Mouse (Mus musculus) adipocyte (in vitro differentiated cells): Measurements from ENCODE around the gene Rgs14.

ENCODE experiments used
- DNase-seq: peaks from one replicate; pipeline ENCODE4 v3.0.0-alpha.2; 2016; ENCODE audit warnings: low spot score

Gene Rgs14

DNA sequence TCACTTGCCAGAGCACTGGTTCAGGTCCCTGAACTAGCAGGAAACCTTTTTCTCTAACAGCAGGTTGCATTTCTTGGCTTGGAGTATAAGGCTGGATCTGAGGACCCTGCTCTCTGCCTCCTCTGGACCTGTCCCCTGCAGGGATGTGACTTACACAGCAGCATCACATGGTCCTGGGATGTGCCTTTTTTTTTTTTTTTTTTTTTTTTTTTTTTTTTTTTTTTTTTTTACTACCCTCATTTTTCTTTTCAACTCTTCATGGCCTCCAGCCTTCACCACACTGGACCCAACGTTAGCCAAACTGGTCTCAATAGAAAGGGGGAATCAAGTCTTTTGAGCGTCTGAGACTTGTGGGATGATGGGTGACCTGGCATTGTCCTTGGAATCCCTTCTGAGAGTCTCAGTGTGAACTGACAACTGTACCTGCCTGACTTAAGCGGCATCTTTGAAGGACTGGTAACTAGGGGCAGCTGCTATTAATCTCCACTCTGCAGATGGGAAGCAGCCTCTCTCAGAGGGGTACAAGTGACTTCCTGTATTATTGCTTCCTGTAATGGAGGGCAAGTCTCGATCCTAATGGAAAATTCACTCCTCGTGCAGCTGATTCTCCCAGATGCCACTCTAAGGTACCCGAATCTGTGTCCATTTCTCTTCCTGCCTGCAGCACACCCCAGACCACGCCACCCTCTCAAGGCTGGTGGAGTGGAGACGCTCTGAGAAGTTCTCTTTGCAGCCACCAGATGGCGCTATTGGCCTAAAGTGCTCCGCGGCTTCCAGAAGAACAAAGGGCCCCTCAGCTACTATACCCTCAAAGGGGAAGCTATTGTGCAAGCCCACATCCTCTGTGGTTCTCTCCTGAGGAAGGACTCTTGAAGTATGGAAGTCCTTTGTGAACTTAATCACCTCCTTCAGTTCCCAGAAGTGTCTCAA is 35.6 kb downstream of the Rgs14 start:
- peak; percentile 67 for DNase-seq

DNA sequence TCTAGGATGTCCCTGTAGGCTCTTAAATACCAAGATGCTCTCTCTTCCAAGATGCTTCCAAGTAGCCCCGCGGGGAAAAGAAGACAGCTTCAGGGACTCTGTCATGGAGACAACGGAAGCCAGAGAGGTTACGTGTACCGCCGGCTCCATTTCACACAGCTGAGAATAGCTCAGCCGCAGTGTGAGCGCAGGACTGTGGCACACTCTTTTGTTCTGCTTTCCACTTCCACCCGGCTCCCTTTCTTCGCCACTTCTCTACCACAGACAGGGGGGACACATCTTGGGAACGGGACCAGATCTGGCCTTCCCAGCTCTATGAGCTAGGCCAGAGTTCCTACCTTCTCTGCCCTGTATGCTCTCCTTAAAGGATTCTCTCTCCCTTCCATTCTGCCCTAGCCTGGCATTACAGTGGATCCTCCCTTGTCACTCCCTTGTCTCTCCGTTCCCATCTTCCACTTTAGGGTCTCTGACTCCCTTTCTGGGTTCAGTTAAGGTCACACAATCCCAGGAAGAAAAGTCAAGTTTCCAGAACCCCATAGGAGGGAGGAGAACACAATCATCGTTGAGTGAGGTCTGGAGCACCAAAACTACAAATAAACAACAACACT is 36.4 kb downstream of the Rgs14 start:
- no peak for DNase-seq

DNA sequence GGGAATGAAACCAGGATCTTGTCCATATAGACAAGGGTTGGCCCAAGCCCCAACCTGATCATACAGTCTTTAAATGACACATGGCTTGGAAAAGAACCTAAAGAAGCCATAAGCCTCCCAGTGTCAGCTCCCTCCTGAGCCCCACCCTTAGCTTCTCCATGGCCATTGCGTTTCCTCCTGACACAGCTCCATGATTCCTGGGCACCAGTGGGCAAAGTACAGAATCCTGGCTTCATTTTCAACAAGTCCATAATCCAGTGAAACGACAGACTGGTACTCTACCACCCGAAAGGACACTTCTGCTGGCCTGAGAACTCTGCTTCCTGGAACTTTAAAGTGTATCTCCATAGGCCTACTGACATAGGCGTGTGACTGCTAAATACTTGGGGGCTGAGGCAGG is 37.8 kb downstream of the Rgs14 start:
- DNase-seq: no peak

DNA sequence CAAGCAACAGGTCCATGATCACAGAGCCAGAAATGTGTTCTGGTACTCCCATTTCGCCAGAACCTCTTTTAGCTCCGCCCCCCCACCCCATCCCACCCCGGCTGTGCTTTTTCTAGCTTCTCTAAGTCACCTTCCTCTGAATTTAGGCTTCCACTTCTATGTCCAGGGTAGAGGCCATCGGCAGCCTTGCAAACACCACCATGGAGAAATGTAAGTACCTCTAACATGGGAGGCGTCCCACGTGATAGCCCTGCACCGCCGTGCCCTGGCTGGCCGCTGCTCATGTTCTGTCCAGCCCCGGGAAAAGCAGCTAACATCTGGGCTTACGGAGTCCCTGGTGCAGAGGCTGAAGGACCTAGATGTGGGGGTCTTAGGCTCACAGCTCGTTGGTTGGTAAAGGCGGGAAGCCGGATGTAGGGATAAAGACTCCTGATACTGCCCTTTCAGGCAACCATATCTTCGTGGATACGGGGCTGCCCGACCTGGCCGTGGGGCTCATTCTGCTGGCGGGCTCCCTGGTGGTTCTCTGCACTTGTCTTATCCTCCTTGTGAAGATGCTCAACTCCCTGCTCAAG is 39.1 kb downstream of the Rgs14 start:
- no peak for DNase-seq

DNA sequence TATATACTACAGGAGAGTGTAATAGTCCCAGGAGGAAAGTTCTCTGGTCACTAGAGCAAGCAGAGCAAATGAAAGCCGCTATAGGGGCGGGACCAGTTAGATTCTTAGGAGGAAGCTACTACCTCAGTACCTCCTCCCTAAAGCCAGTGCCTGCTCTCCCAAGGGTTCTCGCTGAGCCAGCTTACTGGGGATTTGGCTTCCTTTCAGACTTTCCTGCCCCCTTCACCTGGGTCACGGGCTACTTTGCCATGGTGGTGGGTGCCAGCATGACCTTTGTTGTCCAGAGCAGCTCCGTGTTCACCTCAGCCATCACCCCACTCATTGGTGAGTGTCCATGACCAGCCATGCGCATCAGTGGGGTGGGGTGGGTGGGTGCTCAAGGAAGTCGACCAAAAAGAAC is 42.3 kb downstream of the Rgs14 start:
- DNase-seq: no peak

DNA sequence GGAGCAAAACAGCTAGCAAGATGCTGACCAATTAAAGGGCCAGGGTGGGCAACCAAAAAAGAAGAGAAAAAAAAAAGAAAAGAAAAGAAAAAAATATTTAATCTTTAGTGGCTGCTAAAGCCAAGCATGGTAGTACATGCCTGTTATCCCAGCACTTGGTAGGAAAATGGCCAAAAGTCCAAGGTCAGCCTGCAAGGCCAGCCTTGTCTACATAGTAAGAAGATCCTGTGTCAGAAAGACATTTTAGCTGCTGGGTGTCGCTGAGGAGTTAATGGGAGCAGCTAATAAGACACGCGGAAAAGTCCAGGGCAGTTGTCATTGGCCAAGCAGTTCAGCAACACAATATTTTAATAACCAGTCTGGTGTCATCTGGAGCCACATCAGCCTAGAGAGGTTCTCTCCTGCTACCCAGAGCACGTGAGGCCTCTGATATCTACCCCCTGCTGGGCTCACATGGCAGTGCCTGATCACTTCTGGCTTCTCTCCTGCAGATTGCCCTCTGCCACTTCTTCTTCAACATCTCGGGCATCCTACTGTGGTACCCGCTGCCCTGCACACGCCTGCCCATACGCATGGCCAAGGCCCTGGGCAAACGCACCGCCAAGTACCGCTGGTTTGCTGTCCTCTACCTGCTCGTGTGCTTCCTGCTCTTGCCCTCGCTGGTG is 43.2 kb downstream of the Rgs14 start:
- DNase-seq: no peak

DNA sequence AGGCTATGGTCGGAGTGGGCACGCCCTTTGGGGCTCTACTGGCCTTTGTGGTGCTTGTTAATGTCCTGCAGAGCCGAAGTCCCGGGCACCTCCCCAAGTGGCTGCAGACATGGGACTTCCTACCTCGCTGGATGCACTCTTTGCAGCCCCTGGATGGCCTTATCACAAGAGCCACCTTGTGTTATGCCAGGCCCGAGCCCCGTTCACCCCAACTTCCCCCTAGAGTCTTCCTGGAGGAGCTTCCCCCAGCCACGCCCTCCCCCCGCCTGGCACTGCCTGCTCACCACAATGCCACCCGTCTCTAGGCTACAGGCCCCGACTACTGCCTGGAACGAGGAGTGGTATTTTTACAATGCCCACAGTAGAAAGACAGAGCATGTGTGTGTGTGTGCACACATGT is 43.8 kb downstream of the Rgs14 start:
- no peak for DNase-seq

DNA sequence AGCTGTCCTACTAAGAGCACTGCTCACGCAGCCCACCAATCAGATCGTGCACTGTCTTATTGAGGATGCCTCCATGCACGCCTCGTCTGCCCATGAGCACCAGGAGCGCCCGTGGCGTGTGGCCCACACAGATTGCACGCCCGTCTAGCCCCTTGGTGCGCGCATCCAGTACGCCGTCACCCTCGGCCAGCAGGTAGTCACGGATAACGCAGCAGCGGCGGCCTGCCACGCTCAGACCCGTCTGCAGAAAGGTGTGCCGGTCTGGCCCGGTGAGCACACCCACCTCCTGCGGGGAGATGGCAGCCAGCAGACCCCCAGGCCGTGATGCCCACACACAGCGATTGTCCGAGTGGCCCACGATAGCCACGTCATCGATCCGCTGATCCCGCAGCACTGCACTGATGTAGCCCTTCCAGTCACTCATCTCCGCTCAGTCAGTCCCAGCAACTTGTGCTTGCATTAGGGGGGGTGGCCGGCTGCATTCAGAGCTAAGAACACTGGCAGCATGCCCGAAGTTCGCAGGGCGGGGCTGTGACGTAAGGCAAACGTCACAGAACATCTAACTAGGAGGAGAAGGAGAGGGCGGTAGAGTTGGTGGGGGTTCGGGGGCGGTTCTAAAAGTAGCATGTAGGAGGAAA is 45.3 kb downstream of the Rgs14 start, which contains the start of gene Pfn3:
Gene Pfn3, minus strand, starts transcription at position 490 of the 638 bp plus-strand sequence.
- no peak for DNase-seq

DNA sequence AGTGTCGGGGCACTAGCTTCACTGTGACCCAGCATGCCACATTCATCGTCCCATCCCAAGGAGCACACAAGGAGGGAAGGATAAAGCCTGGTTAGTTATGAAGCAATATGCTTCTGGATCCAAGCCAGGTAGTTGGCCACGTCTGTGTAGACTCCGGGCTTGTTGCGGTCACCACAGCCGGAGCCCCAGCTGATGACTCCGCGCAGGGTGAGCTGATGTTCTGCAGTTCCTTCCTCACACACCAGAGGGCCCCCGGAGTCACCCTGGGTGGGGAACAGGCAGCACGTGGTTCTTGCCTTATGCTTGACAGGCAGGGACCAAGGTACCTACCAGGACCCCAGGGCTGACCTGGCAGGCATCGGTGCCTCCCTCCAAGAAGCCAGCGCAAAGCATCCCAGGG is 48.5 kb downstream of the Rgs14 start:
- peak; percentile 66 for DNase-seq

DNA sequence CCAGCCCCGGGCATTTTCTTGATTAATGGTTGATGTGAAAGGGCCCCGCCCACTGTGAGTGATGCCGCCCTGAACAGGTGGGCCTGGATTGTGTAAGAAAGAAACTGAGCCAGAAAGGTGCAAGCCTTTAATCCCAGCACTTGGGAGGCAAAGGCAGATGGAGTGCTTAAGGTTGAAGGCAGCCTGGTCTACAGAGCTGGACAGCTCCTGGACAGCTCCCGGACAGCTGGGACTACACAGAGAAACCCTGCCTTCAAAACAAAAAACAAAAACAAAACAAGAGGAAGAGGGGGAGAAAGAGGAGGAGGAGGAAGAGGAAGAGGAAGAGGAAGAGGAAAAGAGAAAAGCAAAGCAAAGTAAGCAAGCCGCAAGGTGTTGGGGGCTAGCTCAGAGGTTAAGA is 49.6 kb downstream of the Rgs14 start:
- peak; percentile 27 for DNase-seq

DNA sequence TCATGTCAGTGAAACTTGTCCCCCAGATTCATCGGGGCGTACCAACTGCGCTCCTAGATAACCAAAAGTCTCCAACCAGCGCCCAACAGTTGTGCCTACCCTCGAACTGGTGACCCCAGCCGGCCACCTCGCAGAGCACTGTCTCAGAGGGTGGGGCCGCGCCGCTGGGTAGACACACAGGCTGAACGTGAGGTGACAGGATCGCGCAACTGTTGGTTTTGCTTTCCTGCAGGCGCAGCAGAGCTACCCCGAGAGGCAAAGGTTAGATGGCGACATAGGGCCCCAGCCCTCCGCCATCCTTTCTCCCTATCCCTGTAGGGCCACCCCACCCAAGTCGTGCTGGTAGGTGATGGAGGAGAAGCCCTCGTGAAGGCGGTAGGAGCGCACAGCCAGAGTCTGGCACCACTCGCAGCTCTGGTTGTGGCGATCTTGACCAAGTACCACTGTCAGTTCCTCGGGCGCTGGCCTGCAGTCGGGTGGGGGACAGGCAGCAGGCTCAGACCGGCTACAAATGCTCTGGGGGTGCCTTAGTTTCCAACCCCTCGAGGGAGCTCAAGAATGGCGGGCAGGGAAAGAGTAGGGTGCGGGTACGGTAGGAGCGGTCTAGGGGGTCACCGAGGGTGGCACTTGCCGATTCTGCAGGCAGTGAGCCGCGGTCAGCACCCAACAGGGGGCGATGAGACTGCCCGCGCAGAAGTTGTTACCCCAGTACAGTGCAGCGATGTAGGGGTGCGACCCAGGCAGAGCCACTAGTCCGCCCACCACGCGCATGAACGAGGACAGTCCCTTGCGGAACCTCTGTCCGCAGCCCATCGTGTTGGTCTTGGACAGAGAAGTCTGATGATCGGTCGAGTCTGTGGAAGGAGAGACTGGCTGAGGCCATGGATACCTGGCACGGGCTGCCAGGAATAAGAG is 50.7 kb downstream of the Rgs14 start:
- DNase-seq: no peak

DNA sequence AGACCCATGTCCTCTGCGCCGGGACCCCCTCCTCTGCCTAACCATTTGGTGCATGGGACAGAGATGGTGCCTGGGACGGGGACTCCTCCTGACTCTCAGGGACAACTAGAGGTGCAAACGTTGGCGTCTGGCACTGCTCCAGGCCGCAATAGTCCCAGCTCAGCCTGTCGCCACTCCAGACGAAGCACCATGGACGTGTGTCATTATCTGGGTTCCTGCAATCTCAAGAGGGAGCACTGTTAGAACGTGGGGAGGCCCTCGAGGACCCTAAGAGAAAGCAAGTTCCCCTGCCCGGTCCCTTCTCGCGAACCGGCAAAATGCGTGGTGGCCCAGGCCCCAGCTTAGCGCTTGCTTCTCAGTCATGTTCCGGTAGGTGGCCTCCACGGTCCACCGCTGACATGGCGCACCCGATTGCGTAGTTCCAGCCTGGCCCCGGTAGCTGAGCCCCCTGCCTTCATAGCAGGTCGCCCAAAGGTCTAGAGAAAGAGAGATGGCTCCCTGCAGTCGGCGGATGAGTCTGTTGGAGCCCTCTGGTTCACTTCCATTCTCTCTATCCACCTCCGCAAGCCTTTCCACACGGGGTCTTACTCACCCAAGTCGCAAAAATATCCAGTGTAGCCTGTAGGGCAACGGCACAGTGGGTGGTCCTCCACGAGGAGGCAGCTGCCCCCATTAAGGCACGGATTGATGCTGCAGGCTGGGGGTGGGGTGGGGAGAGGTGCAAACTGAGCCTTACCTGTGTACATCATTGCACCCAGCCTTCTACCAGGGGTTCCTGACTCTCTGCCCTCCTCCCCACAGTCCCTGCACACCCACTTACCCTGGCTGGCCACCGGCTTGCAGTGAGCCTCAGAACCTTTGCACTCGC is 51.6 kb downstream of the Rgs14 start:
- DNase-seq: no peak

DNA sequence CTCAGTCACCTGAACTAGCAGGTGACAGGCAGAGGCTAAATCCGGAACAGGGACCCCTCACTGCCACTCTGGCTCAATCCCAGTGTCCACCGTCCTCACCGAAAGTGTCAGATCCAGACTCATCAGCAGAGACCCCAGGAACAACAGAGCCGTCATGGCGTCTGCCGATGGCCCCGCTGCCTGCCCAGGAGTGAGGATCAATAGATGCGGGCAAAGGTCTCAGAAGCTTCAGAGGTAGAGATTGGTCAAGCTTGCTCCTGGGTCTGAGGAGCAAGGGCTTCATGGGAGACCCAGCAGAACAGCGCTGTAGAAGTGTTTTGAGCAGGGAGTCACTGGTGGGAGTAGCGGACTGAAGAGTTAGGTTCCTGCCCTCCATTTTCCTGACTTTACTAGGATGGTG is 57.1 kb downstream of the Rgs14 start, which contains the start of gene F12:
Gene F12, minus strand, starts transcription at position 181 of the 400 bp plus-strand sequence.
- DNase-seq: no peak

DNA sequence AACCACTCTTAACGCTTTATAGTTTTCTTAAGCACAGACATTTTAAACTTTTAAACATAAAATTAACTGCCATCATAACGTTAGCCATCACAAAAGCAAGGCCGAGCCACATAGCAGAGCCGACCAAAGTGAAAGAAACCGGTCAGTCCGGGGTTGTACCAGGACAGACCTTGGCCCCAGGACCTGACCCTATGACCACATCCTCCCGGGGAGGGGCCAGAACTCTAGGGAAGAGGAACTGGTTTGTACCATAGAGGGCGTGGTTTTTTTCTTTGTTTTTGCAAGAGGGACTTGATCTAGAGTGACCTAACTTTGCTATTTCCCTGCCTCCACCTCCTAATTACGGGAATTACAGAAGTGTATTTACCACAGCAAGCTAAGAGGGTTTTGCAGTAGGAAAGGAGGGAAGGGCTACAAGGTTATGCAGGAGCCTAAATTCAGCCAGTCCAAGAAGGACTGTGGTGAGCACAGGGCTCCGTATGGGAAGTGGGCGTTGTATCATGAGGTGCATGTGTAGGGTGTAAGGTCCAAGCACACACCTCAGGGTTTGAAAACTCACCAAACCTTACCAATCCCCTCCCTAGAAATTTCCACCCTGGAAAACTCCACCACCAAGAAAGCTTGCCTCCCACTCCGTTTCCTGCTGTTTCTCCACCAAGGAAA is 59.8 kb downstream of the Rgs14 start:
- peak; percentile 37 for DNase-seq

DNA sequence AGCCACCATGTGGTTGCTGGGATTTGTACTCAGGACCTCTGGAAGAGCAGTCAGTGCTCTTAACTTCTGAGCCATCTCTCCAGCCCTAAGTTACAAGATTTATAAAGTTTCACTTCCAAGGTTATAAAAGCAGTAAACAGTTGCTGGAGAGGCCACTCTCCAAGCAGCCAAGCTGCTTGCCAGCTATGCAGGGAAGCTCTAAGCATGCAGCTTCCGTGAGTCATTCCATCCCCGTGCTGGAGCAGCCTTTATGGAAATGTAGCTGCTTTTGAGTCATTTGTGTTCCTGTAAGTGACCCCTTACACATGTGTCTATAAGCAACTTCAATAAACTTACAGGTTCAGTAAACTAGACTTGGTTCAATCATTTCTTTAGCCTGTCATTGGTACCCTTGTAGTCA is 61.0 kb downstream of the Rgs14 start:
- DNase-seq: no peak

DNA sequence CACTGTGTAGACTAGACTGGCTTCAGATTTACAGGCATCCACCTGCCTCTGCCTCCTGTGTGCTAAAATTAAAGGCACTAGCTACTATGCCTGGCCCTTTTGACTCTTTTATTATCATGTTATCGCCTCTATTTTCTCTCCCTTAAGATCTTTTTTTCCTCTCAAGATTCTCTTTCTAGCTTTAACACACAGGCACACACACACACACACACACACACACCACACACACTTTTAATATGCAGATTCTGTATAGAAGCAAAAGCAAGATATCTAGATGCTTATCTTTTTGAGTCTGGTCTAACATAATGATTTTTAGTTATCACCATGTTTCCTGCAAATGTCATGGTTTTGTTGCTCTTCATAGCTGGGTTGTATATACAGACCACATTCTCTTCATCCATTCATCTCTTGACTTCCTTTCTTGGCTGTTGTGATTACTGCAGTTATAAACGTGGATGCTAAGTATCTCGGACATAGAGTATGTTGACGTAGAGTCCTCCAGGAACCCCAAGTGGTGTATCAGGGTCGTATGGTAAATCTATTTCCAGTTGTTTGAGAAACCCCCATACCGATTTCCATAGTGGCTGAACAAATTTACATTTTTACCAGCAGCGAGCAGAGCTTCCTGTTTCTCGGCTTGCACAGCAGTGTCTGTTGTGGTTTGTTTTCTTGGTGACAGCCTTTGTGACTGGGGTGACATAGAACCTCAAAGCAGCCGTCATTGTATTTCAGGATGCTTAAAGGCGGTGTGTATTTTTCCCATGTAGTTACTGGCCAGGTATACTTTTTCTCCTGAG is 62.6 kb downstream of the Rgs14 start:
- DNase-seq: no peak
